Mouse (Mus musculus) regulatory T cell (primary cell): ENCODE measurements around the gene Otud3.

Experiments used
- in situ Hi-C: fragments of 300-600 bp; cut with MboI, MseI; formaldehyde crosslinking; loops from one replicate; pipeline ENCODE4 v1.15.1; 2025; ENCODE audit warnings: high pct_unique_total_duplicates

Gene Otud3

GRCm38 (mm10) chr4:138852961-138853360 lies 60.8 kb downstream of the Otud3 start:
- in situ Hi-C loops, result loop anchor here (5.0 kb wide), 1 partner anchor 411 kb away; no protein-coding TSS in a partner anchor

GRCm38 (mm10) chr4:138851463-138851862 lies 62.3 kb downstream of the Otud3 start:
- in situ Hi-C loops, result loop anchor here (5.0 kb wide), 1 partner anchor 409 kb away; no protein-coding TSS in a partner anchor
